10 mouse cellular contexts compared by ENCODE assay signal in genomic region chr2:21187576-21187975, GRCm38 (mm10). TPM values are rescaled to one million over a fixed set of nuclear protein-coding genes. Genes with fewer than 3 reads are reported as not detected.
DNase-seq lines count a peak whose midpoint lies in the region; ATAC-seq and TF ChIP-seq lines count a peak whose summit lies in the region.
"Had no signal": no experiment of that assay in that cellular context is flagged by ENCODE, and none has a peak within 500 bp of the region (broad histone marks: within the 10 kb centered on the region; RNA-seq: fewer than 3 reads in every experiment).

No protein-coding gene starts in this region.

- H3K27ac ChIP-seq in hindbrain, embryonic 10.5 days, result no peak overlapping the region
- H3K27ac ChIP-seq in hindbrain, embryonic 12.5 days, result no peak overlapping the region
- no peak overlapping the region for H3K27ac ChIP-seq in CH12.LX (ENCODE audit: insufficient read depth, low read depth)
- H3K27ac ChIP-seq: embryonic facial prominence, embryonic 15.5 days had no signal

- no peak overlapping the region for H3K4me2 ChIP-seq in hindbrain, embryonic 12.5 days (replicated peaks)
- H3K4me2 ChIP-seq in CH12.LX (ENCODE audit: insufficient read depth, low read depth, poor library complexity, severe bottlenecking), result no peak overlapping the region
- H3K4me2 ChIP-seq: embryonic facial prominence, embryonic 15.5 days had no signal

- H3K36me3 ChIP-seq in hindbrain, embryonic 10.5 days, result no peaks in the 10 kb centered on the region
- no peaks in the 10 kb centered on the region for H3K36me3 ChIP-seq in hindbrain, embryonic 12.5 days
- no peaks in the 10 kb centered on the region for H3K36me3 ChIP-seq in CH12.LX (replicated peaks in 1 of 2; ENCODE audit: control insufficient read depth in 1 of 2, insufficient read depth in 1 of 2, low read length in 1 of 2)
- H3K36me3 ChIP-seq: embryonic facial prominence, embryonic 15.5 days had no signal

- TF ChIP-seq CTCF in CH12.LX (conservative IDR thresholded peaks at IDR 0.05 in 1 of 2, IDR thresholded peaks at IDR 0.05 in 1 of 2; ENCODE audit: low read depth in 2 of 2, low read length in 2 of 2), result peak; percentile 79 to 80

- no peak overlapping the region for H3K4me3 ChIP-seq in hindbrain, embryonic 10.5 days
- no peak overlapping the region for H3K4me3 ChIP-seq in hindbrain, embryonic 12.5 days
- no peak overlapping the region for H3K4me3 ChIP-seq in CH12.LX (replicated peaks in 1 of 3; ENCODE audit: low read depth in 2 of 3, low read length in 2 of 3, poor library complexity in 1 of 3)
- H3K4me3 ChIP-seq: embryonic facial prominence, embryonic 15.5 days; myocyte had no signal

- H3K4me1 ChIP-seq in hindbrain, embryonic 10.5 days (replicated peaks), result no peaks in the 10 kb centered on the region
- no peaks in the 10 kb centered on the region for H3K4me1 ChIP-seq in hindbrain, embryonic 12.5 days
- H3K4me1 ChIP-seq in CH12.LX (ENCODE audit: control insufficient read depth in 1 of 2, insufficient read depth in 2 of 2), result peaks cover 0 to 13% of the 10 kb centered on the region in 2 experiments; a peak in 3 of 4 replicates
- H3K4me1 ChIP-seq: embryonic facial prominence, embryonic 15.5 days had no signal

- ATAC-seq in hindbrain, embryonic 12.5 days (ENCODE audit: low FRiP score), result no peak
- 0 out of 2 replicates have a peak, but pooled peaks have one; percentile 48 for ATAC-seq in monocyte, adult 5-6 weeks (replicated peaks; ENCODE audit: insufficient number of reproducible peaks, low FRiP score, low TSS enrichment, poor library complexity, severe bottlenecking)

- no peak for TF ChIP-seq POLR2A in CH12.LX (IDR thresholded peaks at IDR 0.05; ENCODE audit: low read depth, low read length)

- no peaks in the 10 kb centered on the region for H3K79me2 ChIP-seq in CH12.LX (replicated peaks; ENCODE audit: control insufficient read depth, extremely low read depth, insufficient read depth, poor library complexity, severe bottlenecking)

- no peaks in the 10 kb centered on the region for H3K9me3 ChIP-seq in hindbrain, embryonic 10.5 days
- no peaks in the 10 kb centered on the region for H3K9me3 ChIP-seq in hindbrain, embryonic 12.5 days (replicated peaks)
- no peaks in the 10 kb centered on the region for H3K9me3 ChIP-seq in CH12.LX (replicated peaks; ENCODE audit: low read length)
- H3K9me3 ChIP-seq: embryonic facial prominence, embryonic 15.5 days had no signal

- TF ChIP-seq EP300 in CH12.LX (IDR thresholded peaks at IDR 0.05; ENCODE audit: low read length), result no peak

- TF ChIP-seq RAD21 in CH12.LX (IDR thresholded peaks at IDR 0.05; ENCODE audit: low read depth, low read length), result peak; percentile 71

- in situ Hi-C loops in CH12.LX (cut with MboI; ENCODE audit: low pct_ligation_motif_present, low pct_unique_long_range_greater_than_20kb, low sequenced_read_pairs), result loop anchor here (10.0 kb wide), 1 partner anchor 293 kb away; no protein-coding TSS in a partner anchor

- H3K9ac ChIP-seq in hindbrain, embryonic 12.5 days, result no peak overlapping the region
- no peak overlapping the region for H3K9ac ChIP-seq in CH12.LX (ENCODE audit: insufficient read depth, low read depth)
- H3K9ac ChIP-seq: embryonic facial prominence, embryonic 15.5 days had no signal

- H3K27me3 ChIP-seq in hindbrain, embryonic 10.5 days (ENCODE audit: insufficient read depth, poor library complexity, severe bottlenecking), result no peaks in the 10 kb centered on the region
- no peaks in the 10 kb centered on the region for H3K27me3 ChIP-seq in hindbrain, embryonic 12.5 days
- H3K27me3 ChIP-seq in CH12.LX (replicated peaks), result no peaks in the 10 kb centered on the region
- H3K27me3 ChIP-seq: embryonic facial prominence, embryonic 15.5 days had no signal

- 60% methylated on average over 7 of the region's 7 CpGs for WGBS in hindbrain, embryonic 10.5 days
- WGBS in hindbrain, embryonic 12.5 days, result 53% methylated on average over 7 of the region's 7 CpGs

- DNase-seq in hindbrain, embryonic 10.5 days (ENCODE audit: low spot score), result peak; percentile 38
- peak; percentile 69 for DNase-seq in CH12.LX (ENCODE audit: extremely low read depth)
- peak; percentile 88 for DNase-seq in brain, adult 2 months (ENCODE audit: low read depth, low spot score)
- peak; percentile 69 for DNase-seq in gastrocnemius, postnatal 10 days
- peak; percentile 57 to 61 for DNase-seq in layer of hippocampus, postnatal 36 days
- DNase-seq in thymus, postnatal 0 days (ENCODE audit: low spot score), result peak; percentile 72

- dilution Hi-C loops in CH12.LX (cut with MboI; ENCODE audit: extremely low pct_ligation_motif_present, extremely low pct_unique_long_range_greater_than_20kb, low sequenced_read_pairs), result no loop called here

TF ChIP-seq in CH12.LX, 34 proteins besides CTCF, POLR2A, EP300 and RAD21:
- peak; percentile 87 for TF ChIP-seq SMC3 (IDR thresholded peaks at IDR 0.05; ENCODE audit: low read depth, low read length)
- no peak for TF ChIP-seq BHLHE40 (IDR thresholded peaks at IDR 0.05; ENCODE audit: low read depth, low read length)

RNA-seq across cellular contexts. Expression of gene Enkur, which starts 17.6 kb away (rescaled TPM):
- polyA plus RNA-seq in hindbrain, embryonic 10.5 days (2016; fragmentation: Nextera tagmentation; extraction: Ambion mirVana), result 1.6 and 3.0 TPM in 2 replicates
- polyA plus RNA-seq in hindbrain, embryonic 12.5 days (2016; fragmentation: Nextera tagmentation; extraction: Ambion mirVana), result 3.9 and 5.0 TPM in 2 replicates
- total RNA-seq in CH12.LX (2012; rRNA removed), result 0.13 and 0.21 TPM in 2 replicates
- total RNA-seq in CH12.LX (2014; rRNA removed), result 0.20 and 0.64 TPM in 2 replicates
- polyA plus RNA-seq in CH12.LX (2012; ENCODE audit: insufficient read length, low read depth), result 0.39 and 0.48 TPM in 2 replicates
- 1 to 10 TPM; 4.1 to 5.3 TPM for total RNA-seq in gastrocnemius, postnatal 10 days (2021)
- 1 to 10 TPM; 1.8 to 2.0 TPM for total RNA-seq in layer of hippocampus, postnatal 36 days (2021)
- 1.8 to 5.6 TPM (median 3.9 TPM) in 3 replicates for total RNA-seq in monocyte, adult 5-6 weeks (2017)
- 1.2 and 1.6 TPM in 2 replicates for polyA plus RNA-seq in thymus, postnatal 0 days (2015; fragmentation: Nextera tagmentation; extraction: Ambion mirVana)

RNA-seq across cellular contexts. Expression of gene Thnsl1, which starts 17.9 kb away (rescaled TPM):
- 15.1 and 15.4 TPM in 2 replicates for polyA plus RNA-seq in hindbrain, embryonic 10.5 days (2016; fragmentation: Nextera tagmentation; extraction: Ambion mirVana)
- polyA plus RNA-seq in hindbrain, embryonic 12.5 days (2016; fragmentation: Nextera tagmentation; extraction: Ambion mirVana), result 16.5 and 18.9 TPM in 2 replicates
- total RNA-seq in CH12.LX (2012; rRNA removed) (3.7 and 5.0 TPM in 2 replicates), CH12.LX (2014; rRNA removed) (5.3 and 6.1 TPM in 2 replicates)
- polyA plus RNA-seq in CH12.LX (2012; ENCODE audit: insufficient read length, low read depth), result 5.9 and 6.2 TPM in 2 replicates
- total RNA-seq in gastrocnemius, postnatal 10 days (2021), result 1 to 10 TPM; 2.9 to 4.1 TPM
- 10 to 100 TPM; 21.3 to 22.9 TPM for total RNA-seq in layer of hippocampus, postnatal 36 days (2021)
- total RNA-seq in monocyte, adult 5-6 weeks (2017), result 2.4 to 3.8 TPM (median 2.7 TPM) in 3 replicates
- 5.0 and 6.2 TPM in 2 replicates for polyA plus RNA-seq in thymus, postnatal 0 days (2015; fragmentation: Nextera tagmentation; extraction: Ambion mirVana)

Comparison
In these comparisons a context has a peak if more than half of its experiments do, and no peak if none do; other contexts are left out.
1. DNase-seq: peak in every context shown above with its lines; median percentile 88 in brain, adult 2 months; 72 in thymus, postnatal 0 days; 69 in CH12.LX; 69 in gastrocnemius, postnatal 10 days; 59 in layer of hippocampus, postnatal 36 days; 38 in hindbrain, embryonic 10.5 days.